Mouse (Mus musculus): ENCODE results near the gene Pebp1. TPM values are rescaled to one million over a fixed set of nuclear protein-coding genes. Genes with fewer than 3 reads are reported as not detected.
A peak's percentile ranks its signal among the peaks of the same experiment; 100 is the strongest.

Pebp1 gene
- total and polyA plus RNA-seq, 2 experiments, result 253 to 719 TPM

DNA sequence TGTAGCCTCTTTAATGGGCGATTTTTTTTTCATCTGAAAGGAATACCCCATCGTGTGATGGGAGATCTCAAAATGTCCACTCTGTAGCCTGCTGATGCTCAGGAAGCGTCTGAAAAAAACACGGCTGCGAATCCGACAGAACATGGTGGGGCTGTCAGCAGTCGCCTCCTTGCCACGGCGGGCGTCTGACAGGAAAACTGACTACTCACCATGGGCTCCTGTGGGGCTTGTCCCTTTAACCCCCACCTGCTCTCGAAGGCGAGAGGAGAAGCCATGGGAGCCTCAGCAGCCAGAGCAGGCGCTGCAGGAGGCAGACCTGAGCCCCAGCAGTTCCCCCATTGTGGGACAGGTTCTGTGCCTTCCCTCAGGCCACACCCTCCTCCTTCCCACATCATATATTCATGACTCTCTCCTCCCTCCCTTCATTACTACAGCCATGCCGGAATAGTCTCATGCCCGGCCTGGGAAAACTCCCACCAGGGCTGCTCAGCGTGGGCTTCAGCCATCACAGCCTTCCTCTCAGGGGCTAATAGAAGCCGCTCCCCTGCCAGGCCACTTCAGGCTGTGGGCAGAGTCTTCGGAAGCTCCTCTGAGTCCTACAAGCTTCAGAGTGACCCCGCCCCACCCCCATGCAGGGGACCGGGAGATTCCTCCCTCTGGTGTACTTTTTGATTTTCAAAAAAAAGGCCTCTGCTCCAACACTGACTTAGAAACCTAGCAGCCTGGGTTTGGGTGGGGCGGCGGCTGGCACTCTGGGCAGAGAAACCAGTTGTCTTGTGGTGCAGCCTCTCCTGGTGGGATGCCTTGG is 44.5 kb downstream of the Pebp1 start:
- no peak overlapping the region for H3K27ac ChIP-seq (replicated peaks; ENCODE audit: insufficient read depth, low read depth, low read length)
- no peak for TF ChIP-seq POLR2A (IDR thresholded peaks at IDR 0.05; ENCODE audit: extremely low read depth, insufficient read depth, low read length)
- no peak for TF ChIP-seq CTCF (IDR thresholded peaks at IDR 0.05; ENCODE audit: low read depth, low read length)
- WGBS, result 91% methylated on average over 22 of the region's 22 CpGs
- H3K4me3 ChIP-seq (ENCODE audit: insufficient read depth, low read depth, low read length), result no peak overlapping the region
- H3K4me1 ChIP-seq (ENCODE audit: control insufficient read depth, insufficient read depth, low read length), result no peaks in the 10 kb centered on the region
- H3K36me3 ChIP-seq (ENCODE audit: control insufficient read depth, insufficient read depth, low read length), result peaks cover 29% of the 10 kb centered on the region; the same call in 1 of the 2 replicates
- H3K79me2 ChIP-seq (ENCODE audit: control insufficient read depth, insufficient read depth, low read length), result no peaks in the 10 kb centered on the region
- no peak overlapping the region for H3K9ac ChIP-seq (ENCODE audit: low read depth, low read length)
- H3K27me3 ChIP-seq (ENCODE audit: control insufficient read depth, insufficient read depth, low read length), result no peaks in the 10 kb centered on the region
- no peak for DNase-seq (ENCODE audit: extremely low read depth, low read depth, low spot score)

DNA sequence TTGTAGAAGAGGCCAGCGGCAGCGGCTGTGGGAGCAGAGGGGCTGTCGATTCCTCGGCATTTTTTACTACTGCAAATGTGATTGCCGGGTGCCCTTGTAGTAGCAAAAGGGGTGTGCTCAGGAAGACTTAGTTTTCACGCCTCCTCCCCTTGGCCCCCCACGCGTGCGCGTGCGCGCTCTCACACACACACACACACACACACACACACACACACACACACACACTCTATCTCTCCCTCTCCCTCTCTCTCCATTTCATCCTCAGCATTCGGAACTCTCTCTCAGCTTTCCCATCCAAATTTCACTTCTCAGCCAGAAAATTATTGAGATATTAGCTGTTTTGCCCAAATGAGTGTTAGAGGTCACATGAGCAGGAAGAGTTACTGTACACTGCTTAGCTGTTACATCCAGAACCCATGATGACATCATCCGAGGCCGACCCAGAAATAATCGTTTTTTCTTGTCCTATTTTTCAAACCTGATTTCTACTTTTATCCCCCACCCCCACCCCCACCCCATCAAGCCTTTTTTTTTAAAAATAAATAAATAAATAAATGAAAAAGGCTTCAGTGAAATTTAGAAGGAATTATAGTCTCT is 45.4 kb downstream of the Pebp1 start:
- H3K79me2 ChIP-seq (ENCODE audit: control insufficient read depth, insufficient read depth, low read length), result no peaks in the 10 kb centered on the region
- H3K27me3 ChIP-seq (ENCODE audit: control insufficient read depth, insufficient read depth, low read length), result no peaks in the 10 kb centered on the region
- no peak overlapping the region for H3K9ac ChIP-seq (ENCODE audit: low read depth, low read length)
- no peak for DNase-seq (ENCODE audit: extremely low read depth, low read depth, low spot score)
- no peak overlapping the region for H3K4me3 ChIP-seq (ENCODE audit: insufficient read depth, low read depth, low read length)
- H3K27ac ChIP-seq (replicated peaks; ENCODE audit: insufficient read depth, low read depth, low read length), result no peak overlapping the region
- TF ChIP-seq CTCF (IDR thresholded peaks at IDR 0.05; ENCODE audit: low read depth, low read length) (no peak), POLR2A (IDR thresholded peaks at IDR 0.05; ENCODE audit: extremely low read depth, insufficient read depth, low read length) (no peak)
- no peaks in the 10 kb centered on the region for H3K4me1 ChIP-seq (ENCODE audit: control insufficient read depth, insufficient read depth, low read length)
- 89% methylated on average over 16 of the region's 16 CpGs for WGBS
- peaks cover 31% of the 10 kb centered on the region; the same call in 1 of the 2 replicates for H3K36me3 ChIP-seq (ENCODE audit: control insufficient read depth, insufficient read depth, low read length)

DNA sequence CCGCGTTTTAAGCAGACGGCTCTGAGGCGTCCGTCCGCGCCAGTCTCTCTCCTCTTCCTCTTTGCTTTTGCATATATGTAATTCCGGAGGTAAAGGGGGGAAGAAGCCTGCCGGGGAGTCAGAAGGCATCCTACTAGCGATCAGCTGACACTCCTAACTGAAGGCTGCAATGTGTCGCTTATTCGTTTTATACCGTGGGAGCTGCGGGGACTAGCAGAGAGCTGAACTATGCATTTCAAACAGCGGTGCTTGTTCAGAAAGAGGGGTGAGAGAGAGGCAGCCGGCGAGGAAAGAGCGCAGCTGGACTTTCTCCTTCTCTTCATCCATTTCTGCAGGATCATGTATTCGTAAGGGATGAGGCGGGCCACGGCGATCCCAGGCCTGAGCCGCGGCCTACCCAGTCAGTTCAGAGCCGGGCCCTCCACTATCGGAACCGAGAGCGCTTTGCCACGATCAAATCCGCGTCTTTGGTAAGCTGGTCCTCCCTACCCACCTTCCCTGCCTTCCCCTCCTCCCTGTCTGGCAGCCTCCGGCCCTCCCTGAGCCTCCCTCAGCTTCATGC is 46.6 kb downstream of the Pebp1 start:
- WGBS, result 74% methylated on average over 32 of the region's 32 CpGs
- no peak for DNase-seq (ENCODE audit: extremely low read depth, low read depth, low spot score)
- no peak for TF ChIP-seq POLR2A (IDR thresholded peaks at IDR 0.05; ENCODE audit: extremely low read depth, insufficient read depth, low read length)
- no peak for TF ChIP-seq CTCF (IDR thresholded peaks at IDR 0.05; ENCODE audit: low read depth, low read length)
- Histone ChIP-seq H3K79me2 (ENCODE audit: control insufficient read depth, insufficient read depth, low read length) (no peaks in the 10 kb centered on the region), H3K4me1 (ENCODE audit: control insufficient read depth, insufficient read depth, low read length) (no peaks in the 10 kb centered on the region), H3K27me3 (ENCODE audit: control insufficient read depth, insufficient read depth, low read length) (no peaks in the 10 kb centered on the region), H3K4me3 (ENCODE audit: insufficient read depth, low read depth, low read length) (peak overlapping the region; percentile 1; the same call in 1 of the 2 replicates), H3K9ac (ENCODE audit: low read depth, low read length) (no peak overlapping the region), H3K36me3 (ENCODE audit: control insufficient read depth, insufficient read depth, low read length) (peaks cover 34% of the 10 kb centered on the region; the same call in 1 of the 2 replicates), H3K27ac (replicated peaks; ENCODE audit: insufficient read depth, low read depth, low read length) (no peak overlapping the region)

DNA sequence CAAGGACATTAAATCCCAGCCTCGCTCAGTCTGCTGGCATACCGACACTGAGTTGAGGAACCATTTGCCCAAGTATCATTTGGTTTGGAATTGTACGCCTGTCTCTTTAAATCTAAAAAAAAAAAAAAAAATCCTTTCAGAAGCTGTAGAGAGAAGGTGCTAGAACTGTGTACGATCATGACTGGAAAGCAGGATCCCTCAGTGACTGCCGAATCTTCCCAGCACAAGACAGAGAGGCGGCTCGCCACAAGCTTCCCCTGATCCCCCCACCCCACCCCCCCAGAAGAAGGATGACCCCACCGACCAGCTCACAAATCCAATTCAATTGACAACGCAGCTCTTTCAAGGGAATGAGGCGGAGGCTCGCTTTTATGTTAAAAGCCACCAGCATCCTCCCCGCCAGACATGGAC is 47.1 kb downstream of the Pebp1 start:
- Histone ChIP-seq H3K4me3 (ENCODE audit: insufficient read depth, low read depth, low read length) (no peak overlapping the region), H3K27me3 (ENCODE audit: control insufficient read depth, insufficient read depth, low read length) (no peaks in the 10 kb centered on the region), H3K9ac (ENCODE audit: low read depth, low read length) (no peak overlapping the region), H3K36me3 (ENCODE audit: control insufficient read depth, insufficient read depth, low read length) (peaks cover 34% of the 10 kb centered on the region; the same call in 1 of the 2 replicates), H3K27ac (replicated peaks; ENCODE audit: insufficient read depth, low read depth, low read length) (no peak overlapping the region), H3K4me1 (ENCODE audit: control insufficient read depth, insufficient read depth, low read length) (no peaks in the 10 kb centered on the region), H3K79me2 (ENCODE audit: control insufficient read depth, insufficient read depth, low read length) (no peaks in the 10 kb centered on the region)
- TF ChIP-seq CTCF (IDR thresholded peaks at IDR 0.05; ENCODE audit: low read depth, low read length), result no peak
- TF ChIP-seq POLR2A (IDR thresholded peaks at IDR 0.05; ENCODE audit: extremely low read depth, insufficient read depth, low read length), result no peak
- 74% methylated on average over 12 of the region's 12 CpGs for WGBS
- no peak for DNase-seq (ENCODE audit: extremely low read depth, low read depth, low spot score)

DNA sequence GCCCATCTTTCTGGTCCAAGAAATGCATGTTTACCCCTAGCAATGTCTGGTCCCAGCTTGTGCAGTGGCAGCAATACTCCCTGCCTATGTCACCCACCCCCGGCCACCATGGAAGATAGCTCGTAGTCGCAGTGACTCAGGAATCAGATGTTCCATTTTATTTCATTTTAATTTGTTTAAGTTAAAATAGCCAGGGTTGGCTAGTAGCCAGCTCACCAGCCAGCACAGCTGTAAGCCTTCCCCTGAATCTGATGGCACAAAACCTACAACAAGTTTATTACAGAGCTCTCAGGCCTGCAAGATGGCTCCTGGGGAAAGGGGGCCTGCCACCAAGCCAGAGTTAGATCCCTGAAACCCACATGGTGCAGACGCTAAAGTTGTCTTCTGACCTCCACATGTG is 48.3 kb downstream of the Pebp1 start:
- H3K4me3 ChIP-seq (ENCODE audit: insufficient read depth, low read depth, low read length), result no peak overlapping the region
- TF ChIP-seq POLR2A (IDR thresholded peaks at IDR 0.05; ENCODE audit: extremely low read depth, insufficient read depth, low read length) (no peak), CTCF (IDR thresholded peaks at IDR 0.05; ENCODE audit: low read depth, low read length) (no peak)
- H3K9ac ChIP-seq (ENCODE audit: low read depth, low read length), result no peak overlapping the region
- H3K36me3 ChIP-seq (ENCODE audit: control insufficient read depth, insufficient read depth, low read length), result peaks cover 35% of the 10 kb centered on the region
- no peaks in the 10 kb centered on the region for H3K4me1 ChIP-seq (ENCODE audit: control insufficient read depth, insufficient read depth, low read length)
- 96% methylated on average over 4 of the region's 4 CpGs for WGBS
- H3K27ac ChIP-seq (replicated peaks; ENCODE audit: insufficient read depth, low read depth, low read length), result no peak overlapping the region
- H3K27me3 ChIP-seq (ENCODE audit: control insufficient read depth, insufficient read depth, low read length), result no peaks in the 10 kb centered on the region
- no peaks in the 10 kb centered on the region for H3K79me2 ChIP-seq (ENCODE audit: control insufficient read depth, insufficient read depth, low read length)
- no peak for DNase-seq (ENCODE audit: extremely low read depth, low read depth, low spot score)

Data from liver, adult 2 months (tissue).